Mouse (Mus musculus): ENCODE results near the gene Caskin2.

- TF ChIP-seq CTCF (IDR thresholded peaks at IDR 0.05; ENCODE audit: low read depth, low read length) (no peak), POLR2A (IDR thresholded peaks at IDR 0.05; ENCODE audit: borderline replicate concordance, low read depth, low read length) (no peak)
Measured at GRCm38 (mm10) chr11:115789787-115790186, 23.7 kb downstream of the Caskin2 start.
